Mouse (Mus musculus): ENCODE data around the gene Itpripl2. TPM values are rescaled to one million over a fixed set of nuclear protein-coding genes. Genes with fewer than 3 reads are reported as not detected.

Itpripl2 gene
- total and polyA plus RNA-seq, 3 experiments: 0.11 TPM; not detected in 2

GRCm38 (mm10) chr7:118502333-118502732, 10.6 kb upstream of the Itpripl2 start:
- H3K36me3 ChIP-seq (replicated peaks): no peaks in the 10 kb centered on the region
- DNase-seq (ENCODE audit: low spot score): no peak
- H3K4me3 ChIP-seq (ENCODE audit: low read depth, low read length): no peak overlapping the region
- H3K4me1 ChIP-seq (ENCODE audit: insufficient read depth, low read depth, low read length): no peaks in the 10 kb centered on the region
- H3K9me3 ChIP-seq (replicated peaks): no peaks in the 10 kb centered on the region
- no peak for TF ChIP-seq GATA1 (IDR thresholded peaks at IDR 0.05; ENCODE audit: borderline replicate concordance, low read length)
- TF ChIP-seq GATA2 (IDR thresholded peaks at IDR 0.05; ENCODE audit: borderline replicate concordance, low read depth, low read length): no peak
- TF ChIP-seq CTCF (IDR thresholded peaks at IDR 0.05; ENCODE audit: low read depth, low read length): no peak
- no peak for TF ChIP-seq POLR2AphosphoS5 (IDR thresholded peaks at IDR 0.05; ENCODE audit: insufficient replicate concordance, low read depth, low read length)
- TF ChIP-seq TAL1 (conservative IDR thresholded peaks at IDR 0.05; ENCODE audit: low read depth, low read length): no peak
- no peak for ATAC-seq (ENCODE audit: extremely low read depth, insufficient number of reproducible peaks, low FRiP score, poor library complexity, severe bottlenecking)
- H3K27me3 ChIP-seq (ENCODE audit: insufficient read depth, low read length): peaks cover 9% of the 10 kb centered on the region; the same call in 1 of the 2 replicates

- DNase-seq (ENCODE audit: low spot score): no peak
- H3K9me3 ChIP-seq (replicated peaks): no peaks in the 10 kb centered on the region
- no peak for TF ChIP-seq POLR2AphosphoS5 (IDR thresholded peaks at IDR 0.05; ENCODE audit: insufficient replicate concordance, low read depth, low read length)
- TF ChIP-seq GATA1 (IDR thresholded peaks at IDR 0.05; ENCODE audit: borderline replicate concordance, low read length): no peak
- no peak for TF ChIP-seq CTCF (IDR thresholded peaks at IDR 0.05; ENCODE audit: low read depth, low read length)
- TF ChIP-seq TAL1 (conservative IDR thresholded peaks at IDR 0.05; ENCODE audit: low read depth, low read length): no peak
- no peak for TF ChIP-seq GATA2 (IDR thresholded peaks at IDR 0.05; ENCODE audit: borderline replicate concordance, low read depth, low read length)
- ATAC-seq (ENCODE audit: extremely low read depth, insufficient number of reproducible peaks, low FRiP score, poor library complexity, severe bottlenecking): no peak
- no peaks in the 10 kb centered on the region for H3K4me1 ChIP-seq (ENCODE audit: insufficient read depth, low read depth, low read length)
- peaks cover 3% of the 10 kb centered on the region; the same call in 1 of the 2 replicates for H3K27me3 ChIP-seq (ENCODE audit: insufficient read depth, low read length)
- no peak overlapping the region for H3K4me3 ChIP-seq (ENCODE audit: low read depth, low read length)
- no peaks in the 10 kb centered on the region for H3K36me3 ChIP-seq (replicated peaks)
These were observed 8.1 kb upstream of the Itpripl2 start for GRCm38 (mm10) chr7:118499784-118500435.

DNA sequence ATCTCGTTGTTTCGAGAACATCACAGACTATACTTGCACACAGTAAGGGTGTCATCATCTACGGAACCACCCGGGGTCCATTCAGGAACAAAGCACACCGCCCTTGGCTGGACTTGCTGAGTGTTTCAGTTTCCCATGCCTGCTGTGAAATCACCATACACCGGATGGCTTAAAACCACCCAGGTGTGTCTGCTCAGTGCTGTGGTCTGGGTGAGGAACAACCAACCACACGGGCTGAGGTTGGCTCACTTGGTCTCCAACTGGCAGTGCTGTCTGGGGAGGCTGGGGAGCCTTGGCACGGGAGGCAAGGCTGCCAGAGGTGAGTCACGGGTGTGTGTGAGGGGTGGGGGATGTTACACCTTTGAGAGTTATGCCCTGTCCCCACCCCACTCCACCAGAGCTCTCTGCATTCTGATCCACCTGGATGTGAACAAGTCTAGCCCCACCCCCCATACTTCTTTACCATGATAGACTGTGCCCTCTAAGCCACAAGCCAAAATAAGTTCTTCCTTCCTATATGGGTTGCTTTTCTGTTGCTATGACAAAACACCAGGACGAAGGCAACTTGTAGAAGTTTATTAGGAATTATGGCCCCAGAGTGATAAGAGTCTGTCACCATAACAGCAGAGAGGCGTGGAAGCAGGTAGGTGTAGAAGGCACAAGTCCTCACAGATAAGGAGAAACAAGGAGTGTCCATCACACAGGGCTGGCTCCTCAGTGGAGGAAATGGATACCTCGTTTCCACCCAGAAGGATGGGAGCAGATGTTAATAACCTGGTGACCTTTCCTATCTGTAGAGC, 7.4 kb upstream of the Itpripl2 start:
- Histone ChIP-seq H3K4me1 (ENCODE audit: insufficient read depth, low read depth, low read length) (no peaks in the 10 kb centered on the region), H3K27me3 (ENCODE audit: insufficient read depth, low read length) (peaks cover 3% of the 10 kb centered on the region; the same call in 1 of the 2 replicates), H3K9me3 (replicated peaks) (no peaks in the 10 kb centered on the region), H3K4me3 (ENCODE audit: low read depth, low read length) (no peak overlapping the region), H3K36me3 (replicated peaks) (no peaks in the 10 kb centered on the region)
- ATAC-seq (ENCODE audit: extremely low read depth, insufficient number of reproducible peaks, low FRiP score, poor library complexity, severe bottlenecking) (no peak), DNase-seq (ENCODE audit: low spot score) (no peak)
- no peak for TF ChIP-seq CTCF (IDR thresholded peaks at IDR 0.05; ENCODE audit: low read depth, low read length)
- no peak for TF ChIP-seq GATA1 (IDR thresholded peaks at IDR 0.05; ENCODE audit: borderline replicate concordance, low read length)
- TF ChIP-seq TAL1 (conservative IDR thresholded peaks at IDR 0.05; ENCODE audit: low read depth, low read length): no peak
- TF ChIP-seq GATA2 (IDR thresholded peaks at IDR 0.05; ENCODE audit: borderline replicate concordance, low read depth, low read length): no peak
- no peak for TF ChIP-seq POLR2AphosphoS5 (IDR thresholded peaks at IDR 0.05; ENCODE audit: insufficient replicate concordance, low read depth, low read length)

GRCm38 (mm10) chr7:118494892-118495579, 3.3 kb upstream of the Itpripl2 start:
- no peak overlapping the region for H3K4me3 ChIP-seq (ENCODE audit: low read depth, low read length)
- ATAC-seq (ENCODE audit: extremely low read depth, insufficient number of reproducible peaks, low FRiP score, poor library complexity, severe bottlenecking): no peak
- TF ChIP-seq TAL1 (conservative IDR thresholded peaks at IDR 0.05; ENCODE audit: low read depth, low read length) (no peak), CTCF (IDR thresholded peaks at IDR 0.05; ENCODE audit: low read depth, low read length) (no peak)
- no peaks in the 10 kb centered on the region for H3K36me3 ChIP-seq (replicated peaks)
- peaks cover 3% of the 10 kb centered on the region; the same call in 1 of the 2 replicates for H3K27me3 ChIP-seq (ENCODE audit: insufficient read depth, low read length)
- peaks cover 18% of the 10 kb centered on the region for H3K9me3 ChIP-seq (replicated peaks)
- DNase-seq (ENCODE audit: low spot score): no peak
- no peaks in the 10 kb centered on the region for H3K4me1 ChIP-seq (ENCODE audit: insufficient read depth, low read depth, low read length)

- Histone ChIP-seq H3K9me3 (replicated peaks) (peaks cover 19% of the 10 kb centered on the region), H3K4me3 (ENCODE audit: low read depth, low read length) (no peak overlapping the region), H3K27me3 (ENCODE audit: insufficient read depth, low read length) (peaks cover under 1% of the 10 kb centered on the region; the same call in 1 of the 2 replicates), H3K4me1 (ENCODE audit: insufficient read depth, low read depth, low read length) (no peaks in the 10 kb centered on the region), H3K36me3 (replicated peaks) (no peaks in the 10 kb centered on the region)
- no peak for ATAC-seq (ENCODE audit: extremely low read depth, insufficient number of reproducible peaks, low FRiP score, poor library complexity, severe bottlenecking)
- TF ChIP-seq CTCF (IDR thresholded peaks at IDR 0.05; ENCODE audit: low read depth, low read length): no peak
- no peak for TF ChIP-seq GATA1 (IDR thresholded peaks at IDR 0.05; ENCODE audit: borderline replicate concordance, low read length)
- no peak for TF ChIP-seq TAL1 (conservative IDR thresholded peaks at IDR 0.05; ENCODE audit: low read depth, low read length)
- no peak for TF ChIP-seq GATA2 (IDR thresholded peaks at IDR 0.05; ENCODE audit: borderline replicate concordance, low read depth, low read length)
- no peak for TF ChIP-seq POLR2AphosphoS5 (IDR thresholded peaks at IDR 0.05; ENCODE audit: insufficient replicate concordance, low read depth, low read length)
- DNase-seq (ENCODE audit: low spot score): no peak
These were observed 2.1 kb upstream of the Itpripl2 start for GRCm38 (mm10) chr7:118493892-118494291.

Measured in G1E (cell line).